Mouse (Mus musculus): ENCODE data around the gene Ccdc61.
"Not testable (repeated sequence)": the region's sequence is repeated elsewhere in the genome, so short reads cannot be mapped to it uniquely, and the experiment has no call there.

Ccdc61 gene

GRCm38 (mm10) chr7:18909797-18910196, 418 bp downstream of the Ccdc61 start:
- no peak for DNase-seq

GRCm38 (mm10) chr7:18904971-18905370, 5.2 kb downstream of the Ccdc61 start:
- no peak for DNase-seq

- DNase-seq, result no peak
Observed at GRCm38 (mm10) chr7:18902486-18902885, 7.7 kb downstream of the Ccdc61 start.

- DNase-seq, result no peak
Observed at GRCm38 (mm10) chr7:18900513-18900912, 9.7 kb downstream of the Ccdc61 start.

- DNase-seq, result peak; percentile 58
Observed at GRCm38 (mm10) chr7:18896536-18896935, 13.7 kb downstream of the Ccdc61 start.

- DNase-seq, result peak; percentile 84
Observed at GRCm38 (mm10) chr7:18893651-18894430, 16.4 kb downstream of the Ccdc61 start.

GRCm38 (mm10) chr7:18893009-18893408, 17.2 kb downstream of the Ccdc61 start:
- no peak for DNase-seq

GRCm38 (mm10) chr7:18891872-18892599, 18.2 kb downstream of the Ccdc61 start:
- peak; percentile 91 for DNase-seq

GRCm38 (mm10) chr7:18890848-18891247, 19.4 kb downstream of the Ccdc61 start:
- no peak for DNase-seq

- DNase-seq, result no peak
Observed at GRCm38 (mm10) chr7:18886963-18887362, 23.3 kb downstream of the Ccdc61 start.

GRCm38 (mm10) chr7:18884745-18885422, 25.3 kb downstream of the Ccdc61 start:
- no peak for DNase-seq

GRCm38 (mm10) chr7:18883991-18884744, 26.0 kb downstream of the Ccdc61 start:
- no peak for DNase-seq

- no peak for DNase-seq
Observed at GRCm38 (mm10) chr7:18878691-18879090, 31.5 kb downstream of the Ccdc61 start.

GRCm38 (mm10) chr7:18875372-18875771, 34.8 kb downstream of the Ccdc61 start:
- DNase-seq, result no peak

- DNase-seq, result peak; percentile 79
Observed at GRCm38 (mm10) chr7:18873253-18873652, 37.0 kb downstream of the Ccdc61 start.

GRCm38 (mm10) chr7:18872816-18873215, 37.4 kb downstream of the Ccdc61 start:
- no peak for DNase-seq

- DNase-seq, result peak; percentile 24
Observed at GRCm38 (mm10) chr7:18872014-18872802, 38.0 kb downstream of the Ccdc61 start.

- not testable (repeated sequence) for DNase-seq
Observed at GRCm38 (mm10) chr7:18871031-18871430, 39.2 kb downstream of the Ccdc61 start, which contains the start of gene Pglyrp1. TSS of gene Pglyrp1 (plus strand) at chr7:18871331.

GRCm38 (mm10) chr7:18868491-18868890, 41.7 kb downstream of the Ccdc61 start:
- no peak for DNase-seq

GRCm38 (mm10) chr7:18862801-18863200, 47.4 kb downstream of the Ccdc61 start:
- DNase-seq, result no peak

- DNase-seq, result peak; percentile 34
Observed at GRCm38 (mm10) chr7:18858310-18858916, 51.8 kb downstream of the Ccdc61 start.
